Mouse (Mus musculus) gastrocnemius, postnatal 14 days (tissue): ENCODE measurements at regions not wholly inside any gene's neighbourhood (a gene's known extent, or its start where the extent isn't known, plus 50 kb on each side); places are given as distances from the start of the nearest gene placed in this dataset.
"Not testable (repeated sequence)": the region's sequence is repeated elsewhere in the genome, so short reads cannot be mapped to it uniquely, and the experiment has no call there.

ENCODE experiments used
- DNase-seq: peaks from one replicate; pipeline ENCODE4 v3.0.0; 2021; ENCODE audit warnings: mixed read lengths
- intact Hi-C: fragments of 180-260 bp; cut with DNase I; formaldehyde crosslinking; loops from one replicate; pipeline ENCODE4 v1.15.1; 2025; ENCODE audit warnings: low total_unique reads

DNA sequence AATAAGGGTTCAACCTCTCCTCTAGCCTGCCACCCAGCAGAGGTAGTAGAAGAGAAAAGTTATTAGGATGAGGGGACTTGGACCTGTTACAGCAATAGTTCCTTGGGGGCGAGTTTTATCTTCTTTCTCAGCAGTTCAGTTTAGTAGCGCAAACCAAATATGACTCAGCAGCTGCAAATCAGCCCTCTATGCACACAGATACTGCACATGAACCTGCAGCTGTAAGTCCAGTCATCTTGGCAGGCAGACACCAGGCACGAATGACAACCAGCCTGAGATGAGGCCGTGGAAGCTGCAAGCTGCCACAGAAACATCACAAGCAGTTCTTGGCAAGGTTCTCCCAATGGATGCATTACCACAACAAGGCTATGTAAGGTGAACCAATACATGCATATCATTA lies 327.0 kb upstream of the Akr1e1 start:
- no peak for DNase-seq
- intact Hi-C loops: no loop called here

- intact Hi-C loops: no loop called here
- DNase-seq: no peak
Observed at GRCm38 (mm10) chr13:4939849-4940248, 330.9 kb upstream of the Akr1e1 start.

GRCm38 (mm10) chr13:4942490-4942889 lies 333.5 kb upstream of the Akr1e1 start:
- intact Hi-C loops, DNase-seq: not testable (repeated sequence)

- intact Hi-C loops: no loop called here
- no peak for DNase-seq
Observed at GRCm38 (mm10) chr13:4943046-4943445, 334.1 kb upstream of the Akr1e1 start.

- intact Hi-C loops: no loop called here
Observed at GRCm38 (mm10) chr13:4955384-4955783, 346.4 kb upstream of the Akr1e1 start.

GRCm38 (mm10) chr13:4964824-4965223 lies 355.9 kb upstream of the Akr1e1 start:
- intact Hi-C loops: no loop called here

More at GRCm38 (mm10) chr13:4955384-4955783, 346.4 kb upstream of the Akr1e1 start:
- no peak for DNase-seq

DNA sequence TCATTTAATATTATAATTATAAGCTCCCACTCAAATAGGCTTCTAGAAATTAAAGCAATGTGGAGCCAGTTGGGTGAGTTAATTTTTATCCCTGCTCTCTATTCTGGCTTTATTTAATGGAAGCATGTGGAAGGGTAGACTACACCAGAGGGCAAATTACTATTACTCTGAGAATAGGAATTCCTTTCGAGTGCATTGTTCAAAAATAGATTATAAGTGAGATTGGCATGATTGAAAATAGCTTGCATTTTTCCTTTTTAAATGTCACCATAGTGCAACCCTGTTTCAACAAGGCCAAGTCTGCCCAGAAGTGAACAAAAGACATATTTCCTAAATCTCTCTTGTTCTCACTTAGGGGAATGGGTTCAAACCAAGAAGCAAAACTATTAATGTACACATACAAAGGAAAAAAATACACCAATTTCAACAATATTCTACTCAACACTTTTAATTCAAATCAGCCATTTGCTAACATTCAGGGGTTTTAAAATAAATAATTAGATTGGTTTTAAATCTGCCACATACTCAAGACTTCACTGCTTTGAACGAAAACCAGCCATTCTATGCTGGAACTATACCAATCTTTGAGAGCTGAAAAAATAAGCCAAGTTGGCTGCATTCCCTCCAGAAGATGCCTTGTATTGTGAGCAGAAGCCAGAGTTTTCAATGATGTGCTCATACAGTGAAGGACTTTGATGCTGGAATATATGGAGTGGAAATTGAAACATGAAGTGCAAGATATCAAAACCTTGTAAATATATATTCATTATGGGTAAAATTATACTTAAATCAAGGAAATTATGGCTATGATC lies 361.3 kb upstream of the Akr1e1 start:
- no peak for DNase-seq
- intact Hi-C loops: no loop called here

More at GRCm38 (mm10) chr13:4964824-4965223, 355.9 kb upstream of the Akr1e1 start:
- no peak for DNase-seq

DNA sequence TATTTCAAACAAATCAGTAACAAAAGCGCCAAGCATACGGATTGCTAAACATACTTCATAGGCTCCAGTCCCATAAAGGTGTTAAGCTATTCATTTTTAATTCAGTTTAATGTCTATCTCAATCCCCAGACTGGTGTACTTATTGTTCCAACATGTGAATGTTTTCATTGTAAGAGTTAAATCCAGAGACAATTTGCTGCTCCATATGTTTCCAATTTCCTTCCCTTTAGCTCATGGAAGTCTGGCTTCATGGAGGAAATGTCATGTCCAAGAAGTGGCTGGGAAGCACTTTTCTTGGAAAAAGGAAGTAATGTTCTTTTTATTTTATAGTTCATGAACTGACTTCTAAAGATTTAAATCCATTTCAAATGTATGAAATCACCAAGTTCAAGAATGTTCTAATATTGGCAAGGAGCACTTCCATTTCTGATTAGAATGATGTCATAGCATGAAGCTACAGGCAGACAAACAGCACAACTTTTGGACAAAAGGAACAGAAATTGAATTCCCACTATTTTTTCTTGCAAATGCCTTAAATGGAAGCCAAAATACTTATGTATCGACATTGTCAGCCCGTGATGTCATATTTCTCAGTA lies 362.6 kb upstream of the Akr1e1 start:
- intact Hi-C loops: no loop called here
- no peak for DNase-seq

DNA sequence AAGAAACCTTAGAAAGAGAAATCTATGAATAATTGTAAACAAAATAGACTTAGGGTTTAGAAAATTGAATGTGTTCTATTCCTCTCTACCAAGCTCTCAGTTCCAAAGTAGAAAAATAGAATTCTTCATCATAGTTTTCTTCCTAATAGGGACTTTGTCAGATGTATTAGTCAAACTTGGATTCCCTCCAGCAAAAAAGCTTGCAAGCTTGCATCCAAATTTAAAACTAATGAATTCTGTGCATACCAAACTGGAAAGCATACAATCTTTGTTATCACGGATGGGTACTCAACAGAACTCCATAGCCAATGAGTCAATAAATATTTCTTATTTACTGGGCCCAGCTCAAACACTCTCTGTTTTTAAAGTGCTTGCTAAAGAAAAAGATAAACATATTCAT lies 383.9 kb upstream of the Akr1e1 start:
- intact Hi-C loops: no loop called here
- no peak for DNase-seq

- intact Hi-C loops: no loop called here
- DNase-seq: no peak
Observed at GRCm38 (mm10) chr13:5008296-5008695, 399.3 kb upstream of the Akr1e1 start.

DNA sequence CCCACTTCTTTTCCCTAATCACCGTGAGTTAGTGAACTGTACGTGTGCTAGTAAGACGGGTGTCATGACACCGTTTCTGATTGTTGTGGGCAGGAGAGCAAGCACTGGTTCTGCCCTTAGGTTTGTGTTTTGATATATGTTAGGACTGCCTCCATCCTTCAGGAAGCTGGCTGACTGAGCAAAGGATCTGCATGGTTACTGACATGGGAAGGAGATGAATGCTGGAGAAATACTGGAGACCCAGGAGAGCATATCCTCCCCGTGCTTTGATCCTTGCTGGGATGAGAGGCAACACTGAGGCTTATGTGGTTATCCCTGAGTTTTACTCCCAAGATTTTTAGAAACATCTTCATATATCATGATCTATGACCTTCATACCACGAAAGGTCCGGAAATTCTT lies 413.5 kb upstream of the Akr1e1 start:
- DNase-seq: no peak
- intact Hi-C loops: no loop called here

- intact Hi-C loops: no loop called here
- DNase-seq: no peak
Observed at GRCm38 (mm10) chr13:5059859-5060258, 450.9 kb upstream of the Akr1e1 start.

DNA sequence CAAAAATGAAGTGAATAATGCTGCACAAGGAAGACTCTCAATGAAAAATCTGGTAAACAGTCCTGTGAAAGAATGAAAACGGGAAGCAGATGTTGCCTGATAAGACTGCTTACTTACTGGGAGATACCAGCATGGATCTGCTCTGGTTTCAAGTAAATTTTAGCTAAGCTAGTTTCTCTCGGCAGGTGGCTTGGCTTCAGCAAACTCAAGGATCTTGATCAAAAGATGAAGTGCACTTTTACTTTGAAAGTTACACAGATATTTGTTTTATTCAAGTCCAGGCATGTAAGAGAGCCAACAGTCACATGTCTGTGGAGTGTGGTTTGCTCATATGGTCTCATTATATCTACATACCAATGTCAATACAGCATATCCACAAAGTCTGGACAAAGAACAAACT lies 451.5 kb upstream of the Akr1e1 start:
- intact Hi-C loops: no loop called here
- no peak for DNase-seq

DNA sequence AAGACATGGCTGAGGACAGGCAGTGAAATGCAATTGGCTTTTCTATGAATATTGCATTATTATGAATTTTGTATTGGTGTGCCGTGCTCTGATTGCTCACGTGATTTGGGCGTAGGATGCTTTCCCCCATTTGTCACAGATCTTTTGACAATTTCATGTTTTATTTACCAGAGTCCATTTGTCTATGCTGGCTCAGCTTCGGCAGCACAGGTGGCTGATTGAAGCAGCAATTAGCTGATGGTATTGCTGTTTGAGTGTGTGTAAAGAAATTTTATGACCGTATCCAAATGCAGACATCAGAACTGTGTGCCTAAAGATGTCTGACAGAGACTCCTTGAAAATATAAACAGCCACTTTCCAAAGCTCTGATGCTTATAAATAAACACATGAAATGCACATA lies 498.5 kb upstream of the Akr1e1 start:
- intact Hi-C loops: no loop called here
- no peak for DNase-seq

DNA sequence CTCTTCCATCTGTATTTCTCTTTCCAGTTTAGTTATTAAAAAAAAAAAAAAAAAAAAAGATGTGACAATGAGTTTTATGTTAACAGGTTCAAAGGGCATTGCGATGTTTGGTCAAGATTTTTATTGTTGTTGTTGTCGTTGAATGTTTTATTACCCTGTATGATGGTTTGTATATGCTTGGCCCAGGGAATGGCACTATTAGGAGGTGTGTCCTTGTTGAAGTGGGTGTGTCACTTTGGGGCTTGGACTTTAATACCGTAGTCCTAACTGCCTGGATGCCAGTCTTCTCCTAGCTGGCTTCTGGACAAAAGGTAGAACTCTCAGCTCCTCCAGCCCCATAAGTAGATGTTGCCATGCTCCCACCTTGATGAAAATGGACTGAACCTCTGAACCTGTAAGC lies 545.9 kb upstream of the Akr1e1 start:
- intact Hi-C loops: no loop called here
- no peak for DNase-seq

GRCm38 (mm10) chr13:5159765-5160684 lies 551.1 kb upstream of the Akr1e1 start:
- no peak for DNase-seq
- intact Hi-C loops: no loop called here

- no peak for DNase-seq
- intact Hi-C loops: no loop called here
Observed at GRCm38 (mm10) chr13:5166716-5167115, 557.7 kb upstream of the Akr1e1 start.

DNA sequence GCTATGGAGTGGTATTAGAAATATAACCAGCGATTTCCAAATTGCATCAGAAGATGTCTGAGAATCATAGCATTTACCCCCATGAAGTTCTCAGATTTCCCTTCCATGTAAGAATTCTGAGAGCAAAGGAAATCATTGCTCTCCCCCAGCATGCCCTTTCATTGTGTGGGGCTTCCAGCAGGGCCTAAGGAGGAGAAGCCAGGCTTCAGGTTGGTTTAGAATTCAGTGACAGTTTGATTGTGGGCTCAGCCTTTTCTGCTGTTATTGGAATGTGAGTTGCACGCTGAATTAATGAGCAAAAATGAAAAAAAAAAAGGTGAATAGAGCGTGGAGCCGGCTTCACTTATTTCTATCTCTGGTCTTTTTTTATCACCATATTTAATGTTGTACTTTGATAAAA lies 570.0 kb upstream of the Akr1e1 start:
- no peak for DNase-seq
- intact Hi-C loops: no loop called here

DNA sequence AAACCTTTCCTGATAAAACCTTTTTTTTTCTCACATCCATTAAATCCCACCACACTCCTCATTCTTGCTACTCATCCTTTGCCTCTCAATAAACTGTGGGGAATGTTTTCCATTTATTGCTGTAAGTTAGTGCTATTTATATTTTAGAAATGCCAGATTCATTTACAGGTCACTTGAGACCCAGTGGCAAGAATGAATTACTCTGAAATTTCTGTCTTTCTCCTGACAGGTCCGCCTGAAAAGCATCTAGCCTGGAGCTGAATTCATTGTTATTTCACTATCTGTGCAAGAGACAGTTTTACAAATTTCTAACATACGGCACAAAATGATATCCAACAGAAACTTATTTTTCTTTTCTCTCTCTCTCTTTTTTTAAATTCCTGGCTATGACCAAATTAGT lies 570.6 kb upstream of the Akr1e1 start:
- no peak for DNase-seq

GRCm38 (mm10) chr13:5185237-5185800 lies 576.3 kb upstream of the Akr1e1 start:
- DNase-seq, intact Hi-C loops: not testable (repeated sequence)

More for the DNA sequence above, 570.6 kb upstream of the Akr1e1 start:
- intact Hi-C loops: no loop called here
